Mouse (Mus musculus) brain, embryonic 14.5 days (tissue): ENCODE data around the gene Snx10. TPM values are rescaled to one million over a fixed set of nuclear protein-coding genes. Genes with fewer than 3 reads are reported as not detected.

Source experiments
- DNase-seq: peaks from one replicate; pipeline ENCODE4 v3.0.0-alpha.2; 2011; ENCODE audit warnings: low read depth
- CTCF ChIP-seq: fragments of 200-500 bp; IDR thresholded peaks from 2 replicates; pipeline ENCODE4 v1.5.1; 2012; ENCODE audit warnings: inconsistent platforms, mild to moderate bottlenecking, moderate library complexity, borderline replicate concordance; ENCODE audit not compliant: insufficient read depth, insufficient read length; ENCODE audit errors: extremely low read depth
- POLR2A ChIP-seq: fragments of 200-500 bp; IDR thresholded peaks from 2 replicates; pipeline ENCODE4 v1.6.1; 2012; ENCODE audit warnings: mild to moderate bottlenecking, inconsistent platforms, borderline replicate concordance; ENCODE audit not compliant: poor library complexity, insufficient read depth, insufficient read length, severe bottlenecking; ENCODE audit errors: extremely low read depth
- polyA plus RNA-seq: library from polyadenylated mRNA; depleted of rRNA; stranded (reverse); fragments of >200 nt; gene quantifications from 2 replicates; pipeline ENCODE4 v1.2.3, GENCODE M21; 2012

Snx10 gene
- polyA plus RNA-seq, 1 experiment, result 23.0 TPM

DNA sequence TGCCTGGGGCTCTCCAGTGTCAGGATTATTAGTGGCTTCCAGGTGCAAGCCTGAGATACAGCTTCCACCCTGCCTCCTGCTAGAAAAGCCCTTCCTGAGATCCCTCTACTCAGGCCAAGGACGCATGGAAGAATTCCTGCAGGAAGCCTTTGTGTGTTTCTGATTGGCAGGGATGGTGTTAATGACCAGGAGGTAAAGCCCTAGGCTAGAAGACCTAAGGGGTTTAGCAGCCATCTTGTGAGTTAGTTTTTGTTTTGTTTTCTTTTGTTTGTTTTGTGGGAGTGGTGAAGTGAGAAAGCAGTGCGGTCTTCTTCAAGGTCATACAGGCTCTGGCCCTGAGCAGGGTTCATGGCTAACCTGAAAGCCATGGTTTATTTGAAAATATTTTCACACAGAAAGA, 16.1 kb upstream of the Snx10 start:
- DNase-seq, result no peak
- TF ChIP-seq POLR2A, result no peak
- no peak for TF ChIP-seq CTCF

DNA sequence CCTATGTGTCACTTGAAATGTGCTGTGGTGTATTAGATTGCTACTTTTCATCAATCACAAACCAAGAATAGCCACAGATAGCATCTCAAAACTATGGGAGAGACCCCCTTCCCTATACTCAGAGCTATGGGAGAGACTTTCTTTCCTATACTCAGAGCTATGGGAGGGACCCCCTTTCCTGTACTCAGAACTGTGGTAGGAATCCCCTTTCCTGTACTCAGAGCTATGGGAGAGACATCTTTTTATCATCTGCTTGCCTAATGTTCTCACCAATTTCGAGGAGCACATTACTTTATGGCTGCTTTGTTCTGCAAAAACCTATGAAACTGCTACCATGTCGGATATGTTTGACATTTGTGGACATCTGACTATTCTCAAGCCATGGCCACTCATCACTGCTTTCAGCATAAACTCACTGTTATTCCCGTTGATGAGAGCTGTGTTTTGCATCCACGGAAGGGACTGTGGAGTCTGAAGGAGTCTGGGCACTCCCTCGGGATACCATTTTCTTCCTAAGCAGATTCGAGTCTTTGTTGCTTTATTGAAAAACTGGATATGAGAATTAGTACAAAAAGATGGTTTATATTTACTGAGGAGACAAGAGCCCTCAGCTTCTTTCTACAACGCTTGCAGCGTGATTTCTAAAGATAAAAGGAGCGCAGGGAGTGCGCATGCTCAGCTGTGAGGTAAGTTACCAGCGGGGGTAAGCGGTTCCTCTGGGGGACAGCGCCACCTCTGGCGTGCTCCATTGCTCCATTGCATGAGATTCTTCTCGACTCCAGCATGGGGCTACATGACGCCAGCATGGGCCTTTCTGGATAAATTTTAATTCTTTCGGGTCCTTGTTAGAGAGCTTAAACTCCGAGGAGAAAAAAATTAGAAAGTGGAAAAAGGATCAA, 14.7 kb upstream of the Snx10 start:
- DNase-seq, result peak; percentile 91
- no peak for TF ChIP-seq POLR2A
- peak; percentile 81 for TF ChIP-seq CTCF

DNA sequence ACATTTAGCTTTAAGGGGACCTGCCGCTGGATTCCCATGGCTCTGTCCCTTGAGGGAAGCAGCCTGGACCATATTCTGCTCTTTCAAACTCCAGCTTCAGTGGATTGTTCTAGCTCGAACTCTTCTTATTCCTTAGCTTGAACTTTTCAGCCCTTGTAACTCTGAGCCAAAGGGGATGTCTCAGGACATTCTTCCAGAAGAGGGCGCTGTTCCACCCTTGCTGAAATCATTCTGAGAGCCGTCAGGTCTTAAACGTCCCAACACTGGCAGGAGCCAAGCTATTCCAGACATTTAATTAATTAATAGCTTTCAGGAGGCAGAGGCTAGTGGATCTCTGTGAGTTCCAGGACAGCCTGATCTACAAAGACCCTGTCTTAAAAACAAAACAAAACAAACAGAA, 13.6 kb upstream of the Snx10 start:
- peak; percentile 31 for DNase-seq
- no peak for TF ChIP-seq POLR2A
- peak; percentile 47; the same call in 1 of the 2 replicates for TF ChIP-seq CTCF

DNA sequence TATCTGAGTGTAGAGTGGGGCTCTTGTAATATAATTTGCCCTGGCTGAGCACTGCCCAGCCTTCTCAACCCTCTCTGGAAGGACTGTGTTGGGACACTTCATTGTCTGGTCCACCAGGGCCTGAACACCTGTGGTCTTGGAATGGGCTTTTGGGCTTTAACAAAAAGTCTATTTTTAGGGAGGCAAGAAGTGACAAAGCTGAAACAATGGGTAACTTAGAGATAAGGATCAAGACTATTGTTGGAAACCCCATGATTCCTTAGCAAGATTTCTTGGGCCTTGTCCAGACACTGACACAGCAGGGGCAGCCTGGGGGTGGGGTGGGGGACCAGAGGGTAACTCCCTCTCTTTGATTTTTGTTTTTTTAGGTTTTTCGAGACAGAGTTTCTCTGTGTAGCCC, 12.8 kb upstream of the Snx10 start:
- DNase-seq, result no peak
- TF ChIP-seq POLR2A (no peak), CTCF (no peak)

DNA sequence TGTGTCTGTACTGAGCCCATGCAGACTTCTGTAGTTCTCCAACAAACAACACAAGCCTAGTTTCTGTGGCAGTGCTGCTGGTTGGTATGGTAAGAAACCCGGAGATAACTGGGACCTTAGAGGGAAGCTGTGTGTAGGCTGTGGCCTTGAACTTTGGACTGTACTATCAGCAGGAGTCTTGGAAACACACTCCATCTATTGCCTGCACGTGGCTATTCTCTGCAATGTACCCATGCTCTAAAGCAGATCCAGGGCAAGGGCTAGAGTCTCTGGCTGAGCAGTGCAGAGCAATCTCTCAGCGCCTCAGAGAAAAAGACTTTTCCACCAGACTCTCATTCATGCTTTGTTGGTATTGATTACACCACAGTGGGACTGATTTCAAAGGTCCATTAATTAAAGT, 10.0 kb upstream of the Snx10 start:
- no peak for DNase-seq
- no peak for TF ChIP-seq CTCF
- TF ChIP-seq POLR2A, result no peak

DNA sequence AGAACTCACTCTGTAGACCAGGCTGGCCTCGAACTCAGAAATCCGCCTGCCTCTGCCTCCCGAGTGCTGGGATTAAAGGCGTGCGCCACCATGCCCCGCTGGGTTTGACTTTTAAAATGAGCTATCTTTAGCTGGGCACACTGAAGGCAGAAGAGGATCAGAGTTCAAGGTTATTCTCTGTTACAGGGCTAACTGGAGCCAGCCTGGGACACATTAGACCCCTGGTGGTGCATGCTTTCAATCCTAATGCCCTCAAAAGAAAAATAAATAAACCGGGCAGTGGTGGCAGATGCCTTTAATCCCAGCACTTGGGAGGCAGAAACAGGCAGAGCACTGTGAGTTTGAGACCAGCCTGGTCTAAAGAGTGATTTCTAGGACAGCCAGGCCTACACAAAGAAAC, 8.8 kb upstream of the Snx10 start:
- TF ChIP-seq CTCF (no peak), POLR2A (no peak)
- no peak for DNase-seq

DNA sequence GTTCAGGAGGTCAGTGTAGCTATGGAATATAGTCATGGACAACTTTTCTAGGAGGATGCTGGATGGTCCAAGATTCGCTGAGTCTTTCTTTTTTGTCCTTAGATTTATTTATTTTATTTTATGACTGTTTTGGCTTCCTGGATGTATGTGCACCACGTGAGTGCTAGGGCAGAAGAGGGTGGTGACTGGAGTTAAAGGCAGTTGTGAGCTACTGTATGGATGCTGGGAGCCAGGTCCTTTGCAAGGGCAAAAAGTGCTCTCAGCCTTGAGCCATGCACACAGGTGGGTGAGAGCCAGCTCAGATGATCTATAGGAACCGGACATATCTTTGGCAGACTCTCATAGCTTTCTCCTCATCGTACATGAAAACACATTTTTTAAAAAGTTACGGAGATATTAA, 391 bp upstream of the Snx10 start:
- TF ChIP-seq POLR2A, result no peak
- TF ChIP-seq CTCF, result no peak
- no peak for DNase-seq

DNA sequence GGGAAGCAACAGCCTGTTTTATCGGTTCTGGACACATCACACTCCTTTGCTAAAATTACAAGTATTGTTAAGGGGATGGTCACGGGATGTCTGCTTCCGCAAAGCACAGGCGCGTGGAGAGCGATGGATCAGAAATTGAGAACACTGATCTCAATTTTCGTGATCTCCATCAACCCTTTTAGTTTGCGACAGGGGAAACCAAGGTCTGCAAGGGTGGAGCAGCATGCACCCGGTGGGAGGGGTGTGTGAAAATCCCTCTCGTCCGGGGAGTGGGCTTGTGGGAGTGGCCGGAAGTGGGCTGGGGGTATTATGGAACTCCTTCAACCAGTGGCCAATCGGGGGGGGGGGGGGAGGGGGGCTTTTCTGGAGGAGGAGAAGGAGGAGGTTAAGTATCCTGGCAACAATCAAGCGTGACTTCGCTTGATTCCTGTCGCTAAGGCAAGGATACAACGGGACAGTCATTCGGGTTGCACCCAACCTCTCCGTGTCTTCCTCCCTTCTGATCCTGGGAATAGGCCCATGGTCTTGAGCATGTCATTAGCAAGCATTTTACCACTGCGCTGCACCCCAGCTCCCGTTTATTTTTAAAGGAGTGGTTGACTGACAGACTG, 725 bp downstream of the Snx10 start:
- peak; percentile 89 for DNase-seq
- TF ChIP-seq POLR2A (0 out of 2 replicates have a peak, but pooled peaks have one; percentile 15), CTCF (no peak)

DNA sequence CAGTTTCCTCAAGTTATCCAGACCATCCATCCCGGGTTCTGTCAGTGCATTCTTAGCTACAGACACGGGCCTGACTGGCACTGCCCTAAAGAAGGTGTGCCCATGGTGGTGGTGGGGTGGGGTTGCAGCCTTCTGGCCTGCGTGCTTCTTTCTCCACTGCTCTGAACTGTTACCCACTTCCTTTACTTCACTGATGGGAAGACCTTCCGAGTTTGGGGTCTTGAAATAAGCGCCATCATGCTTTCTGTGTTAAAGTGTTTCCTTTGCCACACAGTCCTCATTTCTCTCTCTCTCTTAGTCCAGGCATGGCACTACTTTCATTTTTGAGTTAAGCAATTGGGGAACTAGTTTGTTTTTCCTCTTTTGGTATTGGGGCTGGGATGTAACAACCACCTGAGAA, 1.3 kb downstream of the Snx10 start:
- no peak for DNase-seq
- no peak for TF ChIP-seq CTCF
- TF ChIP-seq POLR2A, result no peak

DNA sequence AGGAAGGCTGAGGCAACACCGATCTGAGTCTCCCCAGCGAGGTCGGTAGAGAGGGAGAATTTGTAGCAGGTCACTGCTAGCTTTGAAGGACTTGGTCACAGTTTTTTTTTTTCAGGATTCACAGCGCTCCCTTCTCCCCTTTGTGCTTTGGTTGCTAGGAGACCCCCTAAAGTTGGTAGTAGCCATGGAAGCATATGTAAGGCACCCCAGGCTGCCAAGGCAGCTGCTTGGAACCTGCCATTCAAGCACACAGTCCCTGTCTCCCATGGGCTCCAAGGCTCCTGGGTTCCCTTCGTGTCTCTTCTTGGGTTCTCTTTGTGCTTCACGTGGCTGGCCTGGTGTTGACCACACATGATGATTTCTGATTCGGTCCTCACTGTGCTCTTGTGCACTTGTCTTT, 5.8 kb downstream of the Snx10 start:
- DNase-seq, result peak; percentile 74

DNA sequence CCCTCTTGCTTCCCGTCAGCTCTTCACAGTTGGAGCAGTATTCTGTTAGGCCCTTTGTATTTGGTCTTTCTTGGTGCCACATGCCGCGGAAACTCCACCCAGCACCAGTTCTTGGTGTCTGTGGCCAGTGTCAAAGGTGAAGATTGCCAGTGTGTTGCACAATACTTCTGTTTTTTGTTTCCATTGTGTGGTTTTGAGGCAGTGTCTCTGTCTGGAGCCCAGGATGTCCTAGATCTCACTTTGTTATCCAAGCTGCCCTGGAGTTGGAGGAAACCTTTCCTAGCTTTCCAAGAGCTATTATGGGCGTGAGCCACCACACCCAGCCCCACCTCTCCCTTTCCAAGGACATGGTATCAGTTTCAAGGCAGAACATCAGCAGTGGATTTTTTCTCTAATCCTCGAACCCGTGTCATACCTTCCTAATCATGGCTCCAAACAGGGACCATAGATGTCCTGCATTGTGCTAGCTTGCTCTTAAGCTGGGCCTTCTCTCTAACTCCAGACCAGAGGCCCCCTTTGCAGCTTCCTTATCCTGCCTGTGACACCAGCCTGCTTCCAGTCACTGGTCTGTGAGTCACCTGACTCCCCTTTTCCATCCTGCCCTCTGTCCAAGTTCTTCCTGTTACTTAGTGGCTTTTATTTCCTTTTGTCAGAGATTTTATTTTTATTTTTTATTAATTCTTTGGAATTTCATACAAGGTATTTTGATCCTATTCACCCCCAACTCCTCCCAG, 9.9 kb downstream of the Snx10 start:
- no peak for TF ChIP-seq POLR2A
- no peak for TF ChIP-seq CTCF

More for the DNA sequence above, 5.8 kb downstream of the Snx10 start:
- TF ChIP-seq POLR2A, result no peak
- TF ChIP-seq CTCF, result no peak

DNA sequence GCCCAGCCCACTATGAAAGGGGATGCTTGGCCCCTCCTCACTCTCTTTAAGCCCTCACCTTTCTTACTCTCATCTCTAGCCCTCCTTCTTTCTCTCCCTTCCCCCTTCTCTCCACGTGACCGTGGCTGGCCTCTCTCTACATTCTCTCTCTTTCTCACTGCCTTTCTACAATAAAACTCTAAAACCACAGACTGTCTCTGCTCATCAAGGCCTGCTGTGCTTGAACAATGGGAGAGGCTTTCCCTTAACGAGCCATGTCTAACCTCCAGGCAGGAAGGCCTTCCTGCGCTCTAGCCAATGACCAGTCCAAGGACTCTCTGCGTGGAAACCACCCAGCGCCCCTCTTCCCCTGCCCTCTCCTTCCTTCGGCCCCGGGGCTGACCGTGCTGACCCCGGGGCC, 11.9 kb downstream of the Snx10 start:
- DNase-seq, result no peak
- TF ChIP-seq CTCF, result no peak
- no peak for TF ChIP-seq POLR2A

More for the DNA sequence above, 9.9 kb downstream of the Snx10 start:
- no peak for DNase-seq

DNA sequence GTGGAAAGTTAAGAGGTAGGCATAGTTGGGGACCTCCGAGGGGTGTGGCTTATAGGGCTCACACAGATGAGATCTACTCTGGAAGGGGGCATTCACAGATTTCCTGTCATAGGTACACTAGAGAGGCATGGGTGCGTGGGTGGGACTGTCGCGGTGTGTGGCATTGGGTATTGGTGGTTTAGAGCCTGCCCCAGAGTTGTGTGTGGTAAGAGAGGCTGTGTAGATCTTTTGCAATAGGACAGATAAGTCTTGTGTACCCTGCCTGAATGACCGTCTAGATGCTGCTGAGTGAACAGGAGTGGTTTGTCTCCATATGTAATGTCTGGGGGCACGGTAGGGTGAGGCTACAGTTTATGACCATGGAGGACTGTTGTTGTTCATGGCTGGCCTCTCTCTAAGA, 16.8 kb downstream of the Snx10 start:
- TF ChIP-seq CTCF, result no peak
- DNase-seq, result no peak
